Mouse (Mus musculus) heart, embryonic 14.5 days (tissue): ENCODE measurements around the gene Cox20. TPM values are rescaled to one million over a fixed set of nuclear protein-coding genes. Genes with fewer than 3 reads are reported as not detected.

ENCODE experiments used
- ATAC-seq: fragments of 200-750 bp; cut with Nextera tagmentation; 2 replicates; pipeline ENCODE4 v1.8.0; 2017; ENCODE audit warnings: low read depth, moderate TSS enrichment; ENCODE audit not compliant: insufficient number of reproducible peaks, insufficient read depth, low FRiP score
- H3K27ac ChIP-seq, 2 experiments: fragments of 200-500 bp in 1 of 2; fragments of 300-500 bp in 1 of 2; sonication (generic) in 1 of 2; replicated peaks in 1 of 2; 2 replicates each; pipeline ENCODE4 v1.5.1; 2012 to 2014; ENCODE audit warnings: low read depth in 2 of 2, low read length in 2 of 2, control low read depth in 1 of 2, mild to moderate bottlenecking in 1 of 2, mixed read lengths in 1 of 2; ENCODE audit not compliant: control insufficient read depth in 1 of 2, insufficient read depth in 1 of 2
- H3K27me3 ChIP-seq: fragments of 300-500 bp; sonication (generic); 2 replicates; pipeline ENCODE4 v1.6.1; 2014; ENCODE audit warnings: mild to moderate bottlenecking, low read length, control low read depth; ENCODE audit not compliant: control insufficient read depth, insufficient read depth
- H3K36me3 ChIP-seq: fragments of 300-500 bp; sonication (generic); 2 replicates; pipeline ENCODE4 v1.6.1; 2014; ENCODE audit warnings: mild to moderate bottlenecking, control low read depth, low read length, mixed read lengths; ENCODE audit not compliant: control insufficient read depth, insufficient read depth
- H3K4me1 ChIP-seq, 2 experiments: fragments of 200-500 bp in 1 of 2; fragments of 300-500 bp in 1 of 2; sonication (generic) in 1 of 2; 2 replicates each; pipeline ENCODE4 v1.6.1; 2012 to 2014; ENCODE audit warnings: low read length in 2 of 2, control low read depth in 1 of 2, mixed read lengths in 1 of 2; ENCODE audit not compliant: control insufficient read depth in 2 of 2, insufficient read depth in 2 of 2
- H3K4me2 ChIP-seq: fragments of 300-500 bp; sonication (generic); 2 replicates; pipeline ENCODE4 v1.6.1; 2014; ENCODE audit warnings: mild to moderate bottlenecking, low read length
- H3K4me3 ChIP-seq, 2 experiments: fragments of 200-500 bp in 1 of 2; fragments of 300-500 bp in 1 of 2; sonication (generic) in 1 of 2; 2 replicates each; pipeline ENCODE4 v1.5.1; 2012 to 2014; ENCODE audit warnings: low read length in 2 of 2, mild to moderate bottlenecking in 2 of 2, control low read depth in 1 of 2, low read depth in 1 of 2, moderate library complexity in 1 of 2; ENCODE audit not compliant: control insufficient read depth in 1 of 2, insufficient read depth in 1 of 2
- H3K9ac ChIP-seq: fragments of 300-500 bp; sonication (generic); 2 replicates; pipeline ENCODE4 v1.6.1; 2014; ENCODE audit warnings: mild to moderate bottlenecking, low read length
- H3K9me3 ChIP-seq: fragments of 300-500 bp; sonication (generic); 2 replicates; pipeline ENCODE4 v1.6.1; 2016; ENCODE audit warnings: low read length, control low read depth; ENCODE audit not compliant: control insufficient read depth
- WGBS: fragments of 180-500 bp; shearing (Covaris S2); extraction: QIAGEN DNeasy Blood & Tissue Kit; methylation state at CpG from one replicate; pipeline ENCODE4 v1.1.7; 2014; 5-methylcytosine and 5-hydroxymethylcytosine counted together
- polyA plus RNA-seq: library from polyadenylated mRNA; unstranded; fragments of >200 nt; fragmentation: Nextera tagmentation; extraction: Ambion mirVana; gene quantifications from 2 replicates; pipeline ENCODE4 v1.2.1, GENCODE M21; 2014

Gene Cox20
- polyA plus RNA-seq, 1 experiment from 2014 or later, result 299 TPM

- WGBS, result 78% methylated on average over 11 of the region's 11 CpGs
- no peaks in the 10 kb centered on the region for H3K4me1 ChIP-seq
- no peaks in the 10 kb centered on the region for H3K9me3 ChIP-seq
- H3K36me3 ChIP-seq, result no peaks in the 10 kb centered on the region
- no peak overlapping the region for H3K9ac ChIP-seq
- ATAC-seq, result no peak
- H3K4me2 ChIP-seq, result no peak overlapping the region
- no peaks in the 10 kb centered on the region for H3K27me3 ChIP-seq
- H3K4me3 ChIP-seq, result no peak overlapping the region
- no peak overlapping the region for H3K27ac ChIP-seq
Observed at GRCm38 (mm10) chr1:178360264-178360663, 41.3 kb downstream of the Cox20 start.

GRCm38 (mm10) chr1:178360702-178361101 is 41.8 kb downstream of the Cox20 start:
- Histone ChIP-seq H3K36me3 (no peaks in the 10 kb centered on the region), H3K27me3 (no peaks in the 10 kb centered on the region), H3K4me3 (no peak overlapping the region), H3K27ac (no peak overlapping the region), H3K9me3 (no peaks in the 10 kb centered on the region), H3K9ac (no peak overlapping the region), H3K4me1 (no peaks in the 10 kb centered on the region), H3K4me2 (no peak overlapping the region)
- 84% methylated on average over 2 of the region's 2 CpGs for WGBS
- no peak for ATAC-seq

GRCm38 (mm10) chr1:178365171-178365570 is 46.2 kb downstream of the Cox20 start:
- H3K27me3 ChIP-seq, result no peaks in the 10 kb centered on the region
- no peak overlapping the region for H3K9ac ChIP-seq
- peaks cover 4 to 17% of the 10 kb centered on the region in 2 experiments; a peak in 3 of 4 replicates for H3K4me1 ChIP-seq
- no peak overlapping the region for H3K4me2 ChIP-seq
- WGBS, result 83% methylated on average over 6 of the region's 6 CpGs
- no peak overlapping the region for H3K27ac ChIP-seq
- H3K36me3 ChIP-seq, result no peaks in the 10 kb centered on the region
- ATAC-seq, result no peak
- no peak overlapping the region for H3K4me3 ChIP-seq
- H3K9me3 ChIP-seq, result no peaks in the 10 kb centered on the region

- Histone ChIP-seq H3K4me1 (peaks cover 4 to 17% of the 10 kb centered on the region in 2 experiments; a peak in 3 of 4 replicates), H3K9ac (peak overlapping the region; percentile 74), H3K36me3 (no peaks in the 10 kb centered on the region), H3K9me3 (no peaks in the 10 kb centered on the region), H3K4me2 (peak overlapping the region; percentile 82), H3K27me3 (no peaks in the 10 kb centered on the region), H3K27ac (peak overlapping the region; percentile 90 to 98), H3K4me3 (no peak overlapping the region)
- no peak for ATAC-seq
- 62% methylated on average over 6 of the region's 6 CpGs for WGBS
Observed at GRCm38 (mm10) chr1:178368121-178368520, 49.2 kb downstream of the Cox20 start.

GRCm38 (mm10) chr1:178368548-178369271 is 49.8 kb downstream of the Cox20 start:
- no peaks in the 10 kb centered on the region for H3K36me3 ChIP-seq
- H3K4me1 ChIP-seq, result peaks cover 4 to 17% of the 10 kb centered on the region in 2 experiments; a peak in 3 of 4 replicates
- H3K4me2 ChIP-seq, result peak overlapping the region; percentile 82
- no peaks in the 10 kb centered on the region for H3K27me3 ChIP-seq
- H3K9me3 ChIP-seq, result no peaks in the 10 kb centered on the region
- peak; percentile 93 for ATAC-seq
- peak overlapping the region; percentile 46 to 63 for H3K4me3 ChIP-seq
- 2% methylated on average over 36 of the region's 36 CpGs for WGBS
- H3K27ac ChIP-seq, result peak overlapping the region; percentile 90 to 98
- H3K9ac ChIP-seq, result peak overlapping the region; percentile 74

GRCm38 (mm10) chr1:178369272-178369651 is 50.3 kb downstream of the Cox20 start:
- peak overlapping the region; percentile 74 for H3K9ac ChIP-seq
- peak; percentile 56 for ATAC-seq
- H3K4me2 ChIP-seq, result peak overlapping the region; percentile 82
- no peaks in the 10 kb centered on the region for H3K9me3 ChIP-seq
- peaks cover 4 to 17% of the 10 kb centered on the region in 2 experiments; a peak in 3 of 4 replicates for H3K4me1 ChIP-seq
- under 1% methylated on average over 11 of the region's 11 CpGs for WGBS
- H3K36me3 ChIP-seq, result no peaks in the 10 kb centered on the region
- H3K27ac ChIP-seq, result peak overlapping the region; percentile 90 to 98
- H3K4me3 ChIP-seq, result peak overlapping the region; percentile 46 to 63
- H3K27me3 ChIP-seq, result no peaks in the 10 kb centered on the region
